Mouse (Mus musculus) cerebellum, postnatal 10 days (tissue): ENCODE results near the gene Tmem41b.
"Not testable (repeated sequence)": the region's sequence is repeated elsewhere in the genome, so short reads cannot be mapped to it uniquely, and the experiment has no call there.

Source experiments
- DNase-seq, 2 experiments: peaks; one replicate each; pipeline ENCODE4 v3.0.0; 2021; ENCODE audit warnings: mixed read lengths in 2 of 2

Tmem41b gene

GRCm38 (mm10) chr7:109986775-109987174 lies at the start of gene Tmem41b:
Tmem41b (minus strand) TSS chr7:109986929.
- peak; percentile 26 to 42 for DNase-seq

GRCm38 (mm10) chr7:110030342-110030741 lies 43.6 kb upstream of the Tmem41b start:
- DNase-seq = no peak

- no peak for DNase-seq
Measured at GRCm38 (mm10) chr7:110028826-110029225, 42.1 kb upstream of the Tmem41b start.

- no peak for DNase-seq
Measured at GRCm38 (mm10) chr7:110026594-110026993, 39.9 kb upstream of the Tmem41b start.

GRCm38 (mm10) chr7:110023553-110023952 lies 36.8 kb upstream of the Tmem41b start:
- no peak for DNase-seq

GRCm38 (mm10) chr7:110018631-110019482 lies 32.1 kb upstream of the Tmem41b start:
- peak; percentile 75 to 78 for DNase-seq

GRCm38 (mm10) chr7:110018117-110018630 lies 31.4 kb upstream of the Tmem41b start, which contains the start of gene Ipo7:
Ipo7 (plus strand) TSS chr7:110018274.
- DNase-seq = peak; percentile 94 to 96

- no peak for DNase-seq
Measured at GRCm38 (mm10) chr7:110014272-110014671, 27.5 kb upstream of the Tmem41b start.

GRCm38 (mm10) chr7:110011417-110011816 lies 24.7 kb upstream of the Tmem41b start:
- no peak for DNase-seq

GRCm38 (mm10) chr7:110009084-110009483 lies 22.4 kb upstream of the Tmem41b start:
- DNase-seq = no peak

- DNase-seq = no peak
Measured at GRCm38 (mm10) chr7:110008513-110008912, 21.8 kb upstream of the Tmem41b start.

GRCm38 (mm10) chr7:110006471-110007195 lies 19.9 kb upstream of the Tmem41b start:
- no peak for DNase-seq

- DNase-seq = no peak
Measured at GRCm38 (mm10) chr7:110005976-110006375, 19.2 kb upstream of the Tmem41b start.

- peak; percentile 65 to 67 for DNase-seq
Measured at GRCm38 (mm10) chr7:110002968-110003367, 16.2 kb upstream of the Tmem41b start.

- no peak for DNase-seq
Measured at GRCm38 (mm10) chr7:110002092-110002491, 15.4 kb upstream of the Tmem41b start.

- no peak for DNase-seq
Measured at GRCm38 (mm10) chr7:109998388-109998787, 11.7 kb upstream of the Tmem41b start.

GRCm38 (mm10) chr7:109993157-109993959 lies 6.6 kb upstream of the Tmem41b start:
- DNase-seq = peak; percentile 24 to 41

GRCm38 (mm10) chr7:109991286-109991685 lies 4.6 kb upstream of the Tmem41b start:
- no peak for DNase-seq

GRCm38 (mm10) chr7:109986133-109986669 lies 528 bp downstream of the Tmem41b start:
- DNase-seq = peak; percentile 100

- peak in 1 of 2 experiments; percentile 61 for DNase-seq
Measured at GRCm38 (mm10) chr7:109985661-109986132, 1.0 kb downstream of the Tmem41b start.

- DNase-seq = not testable (repeated sequence)
Measured at GRCm38 (mm10) chr7:109984608-109985007, 2.1 kb downstream of the Tmem41b start.

- peak; percentile 59 to 62 for DNase-seq
Measured at GRCm38 (mm10) chr7:109977131-109977530, 9.6 kb downstream of the Tmem41b start.
